Mouse (Mus musculus) cerebellum, adult 8-10 months (tissue): ENCODE measurements at regions not wholly inside any gene's neighbourhood (a gene's known extent, or its start where the extent isn't known, plus 50 kb on each side); places are given as distances from the start of the nearest gene placed in this dataset.
A peak's percentile ranks its signal among the peaks of the same experiment; 100 is the strongest.

ENCODE experiments used
- DNase-seq: peaks from one replicate; pipeline ENCODE4 v3.0.0; 2022

- no peak for DNase-seq
Observed at GRCm38 (mm10) chr9:41273171-41273781, 111.8 kb upstream of the Ubash3b start.

- no peak for DNase-seq
Observed at GRCm38 (mm10) chr9:41272596-41272995, 111.1 kb upstream of the Ubash3b start.

- DNase-seq = no peak
Observed at GRCm38 (mm10) chr9:41268112-41268511, 106.6 kb upstream of the Ubash3b start.

GRCm38 (mm10) chr9:41264485-41264884 lies 103.0 kb upstream of the Ubash3b start:
- DNase-seq = peak; percentile 39

GRCm38 (mm10) chr9:41257244-41257643 lies 95.7 kb upstream of the Ubash3b start:
- DNase-seq = no peak

- no peak for DNase-seq
Observed at GRCm38 (mm10) chr9:41242372-41242771, 80.9 kb upstream of the Ubash3b start.

GRCm38 (mm10) chr9:41239097-41239451 lies 77.6 kb upstream of the Ubash3b start:
- DNase-seq = no peak

GRCm38 (mm10) chr9:41238395-41239096 lies 77.0 kb upstream of the Ubash3b start:
- DNase-seq = no peak

- DNase-seq = no peak
Observed at GRCm38 (mm10) chr9:41237265-41237664, 75.8 kb upstream of the Ubash3b start.

- DNase-seq = no peak
Observed at GRCm38 (mm10) chr9:41229225-41229582, 67.7 kb upstream of the Ubash3b start.

GRCm38 (mm10) chr9:41228425-41229224 lies 67.1 kb upstream of the Ubash3b start:
- DNase-seq = peak; percentile 80

- DNase-seq = no peak
Observed at GRCm38 (mm10) chr9:41223406-41223805, 61.9 kb upstream of the Ubash3b start.

- DNase-seq = no peak
Observed at GRCm38 (mm10) chr9:41222346-41223015, 61.0 kb upstream of the Ubash3b start.

GRCm38 (mm10) chr9:41221110-41221790 lies 59.8 kb upstream of the Ubash3b start:
- DNase-seq = no peak

- no peak for DNase-seq
Observed at GRCm38 (mm10) chr9:41220105-41220669, 58.7 kb upstream of the Ubash3b start.

GRCm38 (mm10) chr9:41218702-41219101 lies 57.2 kb upstream of the Ubash3b start:
- no peak for DNase-seq

- no peak for DNase-seq
Observed at GRCm38 (mm10) chr9:41216248-41216647, 54.8 kb upstream of the Ubash3b start.

GRCm38 (mm10) chr9:41215026-41215425 lies 53.5 kb upstream of the Ubash3b start:
- no peak for DNase-seq

- DNase-seq = no peak
Observed at GRCm38 (mm10) chr9:41212943-41213529, 51.5 kb upstream of the Ubash3b start.

GRCm38 (mm10) chr9:41212303-41212901 lies 50.9 kb upstream of the Ubash3b start:
- no peak for DNase-seq

- DNase-seq = no peak
Observed at GRCm38 (mm10) chr9:41211865-41212302, 50.4 kb upstream of the Ubash3b start.
